In the genomic region with DNA sequence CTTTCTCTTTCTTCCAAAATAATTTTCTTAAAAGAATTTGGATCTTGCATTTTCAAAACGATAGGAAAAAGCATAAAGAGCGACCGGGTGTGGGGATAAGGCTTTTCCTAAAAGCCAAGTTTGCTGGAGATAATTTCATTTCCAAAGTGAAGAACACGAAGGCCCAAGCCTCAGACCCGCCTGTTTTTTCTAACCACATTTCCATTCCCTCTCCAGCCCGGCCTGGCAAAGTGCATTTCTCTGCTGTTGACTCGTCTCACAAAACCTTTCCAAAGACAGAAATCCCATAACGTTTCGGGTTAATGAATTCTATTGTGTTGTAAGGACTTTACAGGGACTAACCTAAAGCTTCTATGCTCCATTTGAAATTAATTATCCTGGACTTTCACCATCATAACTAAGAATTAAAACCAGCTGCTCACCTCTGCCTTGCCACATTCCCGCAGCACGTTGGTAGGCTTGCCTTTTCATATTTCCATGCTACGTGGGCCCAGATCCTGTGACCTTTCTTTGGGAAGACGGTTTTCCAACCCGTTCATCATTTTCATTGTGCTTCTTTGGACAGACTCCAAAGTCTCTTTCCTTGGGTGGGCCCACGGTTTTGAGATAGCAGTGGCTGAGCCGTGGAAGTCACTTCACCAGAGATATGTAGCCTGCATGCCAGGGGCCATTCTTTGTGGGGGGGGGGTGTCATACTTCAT, we compare ENCODE assay signal across 13 mouse cellular contexts.
DNase-seq lines count a peak whose midpoint lies in the region; ATAC-seq lines count a peak whose summit lies in the region.
"Had no signal": no experiment of that assay in that cellular context is flagged by ENCODE, and none has a peak within 500 bp of the region (broad histone marks: within the 10 kb centered on the region; RNA-seq: fewer than 3 reads in every experiment).

No protein-coding gene starts in this region.

- peak overlapping the region; percentile 87 for H3K27ac ChIP-seq in embryonic facial prominence, embryonic 15.5 days (replicated peaks)
- peak overlapping the region; percentile 60 for H3K27ac ChIP-seq in limb, embryonic 15.5 days
- H3K27ac ChIP-seq: neural tube, embryonic 13.5 days had no signal

- H3K27me3 ChIP-seq in embryonic facial prominence, embryonic 15.5 days = no peaks in the 10 kb centered on the region
- no peaks in the 10 kb centered on the region for H3K27me3 ChIP-seq in limb, embryonic 15.5 days
- H3K27me3 ChIP-seq: neural tube, embryonic 13.5 days had no signal

- H3K4me2 ChIP-seq in embryonic facial prominence, embryonic 15.5 days (replicated peaks) = no peak overlapping the region
- no peak overlapping the region for H3K4me2 ChIP-seq in limb, embryonic 15.5 days
- H3K4me2 ChIP-seq: neural tube, embryonic 13.5 days had no signal

- H3K9ac ChIP-seq in embryonic facial prominence, embryonic 15.5 days = no peak overlapping the region
- H3K9ac ChIP-seq in limb, embryonic 15.5 days = no peak overlapping the region
- H3K9ac ChIP-seq: neural tube, embryonic 13.5 days had no signal

- peaks cover 17% of the 10 kb centered on the region; the same call in 1 of the 2 replicates for H3K4me1 ChIP-seq in embryonic facial prominence, embryonic 15.5 days
- H3K4me1 ChIP-seq in limb, embryonic 15.5 days = peaks cover 22% of the 10 kb centered on the region

- WGBS in embryonic facial prominence, embryonic 15.5 days = 31% methylated on average over 16 of the region's 16 CpGs
- WGBS in limb, embryonic 15.5 days = 27% methylated on average over 16 of the region's 16 CpGs

- H3K4me3 ChIP-seq in embryonic facial prominence, embryonic 15.5 days (replicated peaks) = no peak overlapping the region
- no peak overlapping the region for H3K4me3 ChIP-seq in limb, embryonic 15.5 days
- H3K4me3 ChIP-seq: neural tube, embryonic 13.5 days had no signal

- no peaks in the 10 kb centered on the region for H3K36me3 ChIP-seq in embryonic facial prominence, embryonic 15.5 days
- no peaks in the 10 kb centered on the region for H3K36me3 ChIP-seq in limb, embryonic 15.5 days
- H3K36me3 ChIP-seq: neural tube, embryonic 13.5 days had no signal

- no peaks in the 10 kb centered on the region for H3K9me3 ChIP-seq in embryonic facial prominence, embryonic 15.5 days (replicated peaks)
- H3K9me3 ChIP-seq in limb, embryonic 15.5 days = no peaks in the 10 kb centered on the region

- peak; percentile 12 for DNase-seq in adrenal gland, postnatal 36 days
- no peak for DNase-seq in adrenal gland, postnatal 25 days
- peak; percentile 38 for DNase-seq in kidney, postnatal 10 days
- no peak for DNase-seq in kidney, adult 11 months
- DNase-seq: B cell, adult 2 months; cerebellum, adult 11-12 months had no signal

- no peak for ATAC-seq in embryonic facial prominence, embryonic 15.5 days (ENCODE audit: insufficient number of reproducible peaks, low FRiP score, low TSS enrichment, low read depth)
- ATAC-seq in limb, embryonic 15.5 days (ENCODE audit: insufficient number of reproducible peaks, low FRiP score, low TSS enrichment, low read depth) = no peak; the same call in 1 of the 2 replicates
- no peak for ATAC-seq in monocyte, adult 5-6 weeks (replicated peaks; ENCODE audit: insufficient number of reproducible peaks, low FRiP score, low TSS enrichment, poor library complexity, severe bottlenecking)
- no peak for ATAC-seq in activated CD4-positive, CD25-positive, alpha-beta regulatory T cell, adult 4 months
- ATAC-seq: forebrain, embryonic 14.5 days; inflammation-experienced regulatory T-cells, adult 6 months had no signal

Comparison
In these comparisons a context has a peak if more than half of its experiments do, and no peak if none do; other contexts are left out.
1. DNase-seq: peak in adrenal gland, postnatal 36 days (2 of 2) and kidney, postnatal 10 days (single experiment); none in adrenal gland, postnatal 25 days (single experiment) and kidney, adult 11 months (single experiment).